Mouse (Mus musculus) T-helper 2 cell (primary cell): ENCODE results near the gene C1qc.

Experiments used
- in situ Hi-C: fragments of 300-600 bp; cut with MboI, MseI; formaldehyde crosslinking; loops from one replicate; pipeline ENCODE4 v1.15.1; 2025; ENCODE audit warnings: high pct_unique_total_duplicates

C1qc gene

GRCm38 (mm10) chr4:136892811-136893210, at the start of gene C1qc:
Gene C1qc, minus strand, starts transcription at chr4:136893065.
- in situ Hi-C loops, result loop anchor here (10.0 kb wide), 2 partner anchors 182 to 1612 kb away; no protein-coding TSS in a partner anchor

- in situ Hi-C loops, result no loop called here
These were observed 45.1 kb upstream of the C1qc start for GRCm38 (mm10) chr4:136937935-136938334.

- in situ Hi-C loops, result no loop called here
These were observed 44.5 kb upstream of the C1qc start for GRCm38 (mm10) chr4:136937344-136937743.

- in situ Hi-C loops, result no loop called here
These were observed 42.1 kb upstream of the C1qc start for GRCm38 (mm10) chr4:136934746-136935613.

GRCm38 (mm10) chr4:136930474-136930873, 37.6 kb upstream of the C1qc start:
- in situ Hi-C loops, result no loop called here

- in situ Hi-C loops, result loop anchor here (10.0 kb wide), 1 partner anchor 146 kb away; no protein-coding TSS in a partner anchor
These were observed 36.1 kb upstream of the C1qc start for GRCm38 (mm10) chr4:136928928-136929327.

DNA sequence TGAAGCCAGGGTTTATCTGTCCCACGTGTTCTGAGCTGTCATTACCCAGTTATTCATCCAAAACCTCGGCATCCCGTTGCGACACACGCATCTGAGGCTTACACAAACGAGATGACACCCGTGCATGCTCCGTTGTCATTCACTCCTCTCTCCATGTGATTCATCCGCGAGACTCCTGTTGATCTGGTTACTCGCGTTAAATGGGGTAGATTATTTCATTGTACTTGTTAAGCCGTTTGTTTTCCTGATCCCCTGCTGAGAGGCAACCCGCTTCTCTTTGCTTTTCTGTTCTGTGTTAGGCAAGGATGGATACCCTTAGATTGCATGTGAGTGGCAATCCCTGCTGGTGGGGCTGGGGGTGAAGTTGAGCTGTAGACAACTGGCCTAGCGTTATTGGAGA, 32.9 kb upstream of the C1qc start:
- in situ Hi-C loops, result loop anchor here (10.0 kb wide), 1 partner anchor 149 kb away; no protein-coding TSS in a partner anchor

GRCm38 (mm10) chr4:136924529-136924928, 31.7 kb upstream of the C1qc start:
- in situ Hi-C loops, result loop anchor here (10.0 kb wide), 1 partner anchor 150 kb away; no protein-coding TSS in a partner anchor

DNA sequence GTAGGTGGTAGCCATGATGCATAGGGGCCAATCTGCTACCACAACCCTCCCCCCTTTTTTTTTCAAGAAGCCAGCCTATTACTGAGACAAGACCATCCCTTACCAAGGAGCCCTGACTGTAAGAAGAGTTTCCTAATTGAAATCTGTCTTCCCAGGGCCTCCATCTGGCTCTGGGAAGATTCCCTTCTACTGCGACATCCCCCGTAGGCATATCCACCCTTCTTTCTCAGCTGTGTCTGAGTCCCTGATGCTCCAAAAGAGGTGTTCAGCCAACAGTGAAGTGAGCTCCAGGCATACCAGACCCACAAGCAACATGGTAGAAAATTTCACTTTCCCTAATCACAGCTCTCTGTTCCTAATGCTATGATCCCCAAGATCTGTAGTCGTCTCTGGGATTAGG, 26.7 kb upstream of the C1qc start:
- in situ Hi-C loops, result no loop called here

DNA sequence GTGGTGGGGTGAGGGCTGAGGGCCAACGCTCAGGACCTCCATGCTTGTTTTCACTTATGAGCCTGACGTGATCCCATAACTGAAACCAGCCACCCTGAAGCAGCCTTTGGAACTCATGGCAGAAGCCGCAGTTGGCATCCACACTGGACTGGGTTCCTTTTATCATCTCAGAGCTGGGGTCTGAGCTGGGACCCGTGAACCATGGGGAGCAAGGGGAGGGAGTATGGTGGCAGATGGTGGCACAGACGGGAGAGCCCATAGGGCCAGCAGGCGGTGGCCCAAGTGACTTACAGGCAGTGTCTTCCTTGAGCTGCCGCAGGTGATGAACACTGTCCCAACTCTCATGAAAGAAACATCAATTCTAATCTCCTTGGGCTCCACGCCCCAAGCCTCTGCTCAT, 26.0 kb upstream of the C1qc start:
- in situ Hi-C loops, result no loop called here

- in situ Hi-C loops, result no loop called here
These were observed 24.3 kb upstream of the C1qc start for GRCm38 (mm10) chr4:136917165-136917524.

DNA sequence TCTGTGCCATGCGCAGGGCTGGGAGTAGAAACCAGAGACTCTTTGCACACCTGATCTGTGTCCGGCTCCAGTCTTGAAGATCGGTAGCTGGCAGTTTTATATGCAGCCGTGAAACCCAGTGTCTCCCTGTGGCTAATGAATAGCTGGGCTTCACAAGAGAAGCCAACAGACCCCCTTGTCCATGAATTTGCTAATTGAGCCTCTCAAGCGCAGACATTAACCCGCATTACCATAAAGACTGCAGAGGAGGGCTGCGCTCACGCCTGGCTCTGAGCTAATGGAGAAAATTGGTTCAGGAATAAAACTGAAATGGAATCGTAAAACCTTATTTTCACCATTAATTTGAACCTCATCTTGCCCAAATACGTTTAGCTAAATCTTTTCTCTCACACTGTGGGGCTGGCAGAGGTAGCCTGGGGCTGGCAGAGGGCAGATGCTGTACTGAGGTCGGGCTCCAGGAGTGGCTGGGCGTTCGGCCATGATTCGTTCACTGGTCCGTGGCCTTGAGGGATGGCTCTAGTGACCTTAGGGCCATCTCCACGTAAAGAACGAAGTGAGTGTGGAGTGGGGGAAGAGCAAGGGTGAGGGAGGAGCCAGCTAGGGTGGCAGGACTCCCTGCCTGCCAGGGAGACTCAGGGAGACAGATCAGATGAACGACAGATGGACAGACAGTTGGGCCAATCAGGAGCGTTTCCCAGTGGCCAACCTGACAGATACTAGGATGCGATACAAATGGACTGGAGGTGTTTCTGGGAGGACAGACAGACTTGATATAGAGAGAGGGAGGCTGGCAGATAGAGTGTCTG, 23.7 kb upstream of the C1qc start:
- in situ Hi-C loops, result no loop called here

DNA sequence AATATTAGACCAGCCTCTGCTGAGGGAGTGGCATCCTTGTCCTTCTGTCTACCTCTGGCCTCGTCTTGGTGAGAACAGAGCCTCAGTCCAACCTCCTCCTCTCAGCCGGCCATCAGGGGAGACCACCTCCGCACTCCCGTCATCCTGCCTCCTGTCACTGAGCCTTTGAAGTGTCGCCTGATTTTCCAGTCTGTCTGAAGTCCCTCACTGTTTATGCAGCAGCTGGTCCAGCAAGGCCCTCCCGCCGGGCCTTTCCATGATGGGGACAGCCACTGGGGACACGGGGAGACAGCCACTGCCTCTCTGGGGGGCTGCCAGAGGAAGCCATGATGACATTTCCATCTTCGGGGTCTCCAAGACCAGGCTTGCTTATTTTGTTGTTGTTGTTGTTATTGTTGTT, 20.0 kb upstream of the C1qc start:
- in situ Hi-C loops, result no loop called here

DNA sequence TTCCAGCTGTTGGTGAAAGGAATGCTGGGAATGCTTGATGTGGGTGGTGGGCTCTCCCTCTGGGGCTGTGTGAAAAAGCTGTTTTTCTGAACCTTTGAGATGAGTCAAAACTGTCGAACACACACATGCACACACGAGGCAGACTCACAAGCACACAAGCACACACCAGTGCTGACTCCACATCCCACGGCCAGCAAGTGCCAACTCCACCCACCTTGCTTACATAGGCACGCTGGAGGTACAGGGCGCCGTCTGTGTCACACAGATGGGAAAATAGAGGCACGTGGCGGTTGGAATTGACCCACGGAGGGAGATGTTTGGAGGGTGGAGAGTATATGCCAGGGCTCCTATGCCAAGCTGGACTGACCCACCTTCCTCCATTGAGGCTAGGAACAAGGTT, 18.9 kb upstream of the C1qc start:
- in situ Hi-C loops, result no loop called here

DNA sequence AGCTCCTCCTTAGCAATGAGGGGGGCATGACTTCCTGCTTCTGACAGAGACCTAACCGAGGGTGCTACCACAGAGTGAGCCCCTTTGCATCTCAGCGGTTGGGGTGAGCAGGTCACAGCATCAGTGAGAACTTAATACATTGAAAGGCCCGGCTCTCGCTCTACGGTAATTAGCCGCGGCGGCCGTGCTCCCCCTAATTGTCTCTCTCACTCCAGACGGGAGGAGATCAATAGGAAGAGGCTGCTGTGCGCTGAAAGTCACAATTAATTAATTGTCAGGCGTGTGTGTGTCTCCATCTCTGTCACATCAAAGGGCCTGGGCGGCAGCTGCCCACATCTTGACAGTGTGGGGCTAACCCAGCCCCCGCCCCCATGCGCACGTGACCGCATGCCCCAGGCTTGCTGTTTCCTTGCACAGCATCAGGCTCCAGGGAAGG, 18.4 kb upstream of the C1qc start:
- in situ Hi-C loops, result no loop called here

GRCm38 (mm10) chr4:136907809-136908208, 14.9 kb upstream of the C1qc start:
- in situ Hi-C loops, result no loop called here

DNA sequence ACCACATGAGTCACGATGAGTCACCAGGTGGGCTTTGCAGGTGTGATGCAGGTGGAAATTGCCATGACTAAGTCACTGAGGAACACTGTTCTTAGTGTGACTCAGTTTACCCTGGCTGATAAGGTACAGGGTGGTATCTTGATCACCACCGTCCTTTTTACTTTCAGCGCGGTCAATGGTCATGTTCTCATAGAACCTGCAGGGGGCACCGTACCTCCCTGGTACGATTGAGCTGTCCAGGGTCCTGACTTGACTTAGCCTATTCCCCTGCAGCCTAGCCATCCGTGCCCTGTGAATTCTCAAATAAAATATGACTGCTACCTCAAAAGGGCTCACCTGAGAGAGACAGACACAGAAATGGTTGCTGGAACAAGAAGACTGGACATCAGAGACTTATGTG, 14.2 kb upstream of the C1qc start:
- in situ Hi-C loops, result no loop called here

DNA sequence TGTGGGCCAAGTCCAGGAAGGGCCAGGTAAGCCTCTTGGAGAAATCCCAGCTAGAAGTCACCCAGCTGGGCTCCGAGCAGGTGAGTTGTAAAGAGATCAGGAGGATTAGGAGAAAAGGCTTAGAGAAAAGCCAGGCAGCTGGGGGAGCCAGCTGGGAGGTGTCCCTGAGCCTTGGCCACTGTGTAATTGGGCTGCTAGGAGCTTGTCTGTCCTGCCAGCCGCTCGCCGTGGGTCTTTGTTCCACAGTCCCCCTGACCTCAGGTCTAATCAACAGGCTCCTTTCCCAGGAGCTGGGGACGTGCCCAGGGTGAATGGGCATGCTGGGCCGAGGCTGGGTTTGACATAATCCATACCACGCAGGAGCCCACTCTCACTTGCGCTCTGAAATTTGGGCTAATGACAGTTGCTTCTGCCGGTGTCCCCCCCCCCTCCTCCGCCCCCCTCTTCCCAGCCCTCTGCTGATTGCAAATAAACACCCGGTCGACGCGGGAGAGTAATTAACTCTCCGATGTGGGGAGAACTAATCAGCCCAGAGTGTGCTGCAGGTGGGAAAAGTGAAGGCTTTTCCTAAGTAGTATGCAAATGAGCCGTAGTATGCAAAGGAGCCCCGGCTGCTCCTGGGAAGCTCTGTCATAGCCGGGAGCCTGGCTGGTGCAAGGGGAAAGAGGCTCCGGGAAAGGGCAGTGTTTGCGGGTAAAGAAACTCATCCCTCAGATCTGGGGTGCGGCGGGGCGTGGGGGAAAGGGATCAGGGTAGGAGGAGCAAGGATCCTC, 12.1 kb upstream of the C1qc start:
- in situ Hi-C loops, result no loop called here

GRCm38 (mm10) chr4:136899154-136899553, 6.3 kb upstream of the C1qc start:
- in situ Hi-C loops, result loop anchor here (10.0 kb wide), 2 partner anchors 176 to 1606 kb away; no protein-coding TSS in a partner anchor

DNA sequence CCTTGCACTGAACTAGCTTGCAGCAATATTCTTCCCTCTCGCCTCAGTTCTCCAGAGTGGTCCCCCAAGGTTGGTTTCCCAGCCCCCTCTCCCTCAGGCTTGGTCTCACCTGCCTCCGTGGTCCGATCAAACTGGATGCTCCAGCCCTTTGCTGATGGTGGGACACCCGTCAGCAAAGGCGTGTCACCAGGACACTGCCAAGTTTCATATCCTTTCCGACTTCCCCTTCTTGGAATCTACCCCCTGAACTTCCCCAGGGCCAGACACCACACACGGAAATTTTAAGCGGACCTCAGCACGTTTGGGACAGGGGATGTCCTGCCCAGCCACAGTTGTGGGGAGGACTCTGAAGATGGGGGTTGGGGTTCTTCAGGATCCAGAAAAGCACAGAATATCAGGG, 5.8 kb upstream of the C1qc start, which contains the start of gene C1qa:
TSS of gene C1qa (minus strand) at position 167 of the 400 bp plus-strand sequence.
- in situ Hi-C loops, result loop anchor here (10.0 kb wide), 2 partner anchors 176 to 1606 kb away; no protein-coding TSS in a partner anchor

DNA sequence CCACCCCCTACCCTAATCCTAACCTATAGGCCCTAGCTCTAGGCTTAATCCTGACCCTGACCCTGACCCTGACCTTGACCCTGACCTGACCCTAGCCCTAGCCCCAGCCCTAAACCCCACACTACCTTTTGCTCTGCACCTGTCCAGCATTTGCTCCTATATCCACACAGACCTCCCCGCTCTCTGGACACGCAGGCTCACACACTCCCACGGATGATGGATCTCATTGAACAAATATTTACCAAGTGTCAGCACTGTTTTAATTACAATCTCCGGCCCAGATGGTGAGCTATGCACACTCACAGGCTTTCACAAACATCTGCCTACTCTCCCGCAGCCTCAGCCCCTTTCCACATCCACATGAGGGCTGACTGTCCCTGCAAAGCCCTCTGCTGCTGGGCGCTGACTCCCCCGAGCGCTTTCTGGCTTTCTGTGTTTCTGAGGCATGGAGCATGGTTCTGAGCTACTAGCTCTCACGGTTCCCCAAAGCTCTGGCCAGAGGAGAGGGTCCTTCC, 5.3 kb upstream of the C1qc start:
- in situ Hi-C loops, result loop anchor here (10.0 kb wide), 2 partner anchors 177 to 1607 kb away; no protein-coding TSS in a partner anchor
